Mouse (Mus musculus): Measurements from ENCODE around the gene Nptx1.
A peak's percentile ranks its signal among the peaks of the same experiment; 100 is the strongest.

Gene Nptx1

GRCm38 (mm10) chr11:119523392-119523791, 24.2 kb downstream of the Nptx1 start:
- DNase-seq (ENCODE audit: low read depth, low spot score): no peak

GRCm38 (mm10) chr11:119522779-119523178, 24.8 kb downstream of the Nptx1 start:
- no peak for DNase-seq (ENCODE audit: low read depth, low spot score)

GRCm38 (mm10) chr11:119521920-119522710, 25.4 kb downstream of the Nptx1 start:
- DNase-seq (ENCODE audit: low read depth, low spot score): no peak

GRCm38 (mm10) chr11:119520713-119521063, 26.9 kb downstream of the Nptx1 start:
- DNase-seq (ENCODE audit: low read depth, low spot score): no peak

- DNase-seq (ENCODE audit: low read depth, low spot score): no peak
Observed at GRCm38 (mm10) chr11:119520005-119520712, 27.4 kb downstream of the Nptx1 start.

- no peak for DNase-seq (ENCODE audit: low read depth, low spot score)
Observed at GRCm38 (mm10) chr11:119519387-119519786, 28.2 kb downstream of the Nptx1 start.

GRCm38 (mm10) chr11:119516677-119517361, 30.7 kb downstream of the Nptx1 start:
- DNase-seq (ENCODE audit: low read depth, low spot score): no peak

GRCm38 (mm10) chr11:119515823-119516676, 31.5 kb downstream of the Nptx1 start:
- DNase-seq (ENCODE audit: low read depth, low spot score): no peak

GRCm38 (mm10) chr11:119514967-119515636, 32.5 kb downstream of the Nptx1 start:
- DNase-seq (ENCODE audit: low read depth, low spot score): peak; percentile 54

- DNase-seq (ENCODE audit: low read depth, low spot score): no peak
Observed at GRCm38 (mm10) chr11:119514108-119514860, 33.3 kb downstream of the Nptx1 start.

GRCm38 (mm10) chr11:119513038-119513659, 34.4 kb downstream of the Nptx1 start:
- DNase-seq (ENCODE audit: low read depth, low spot score): peak; percentile 60

- no peak for DNase-seq (ENCODE audit: low read depth, low spot score)
Observed at GRCm38 (mm10) chr11:119509165-119509776, 38.3 kb downstream of the Nptx1 start.

- no peak for DNase-seq (ENCODE audit: low read depth, low spot score)
Observed at GRCm38 (mm10) chr11:119507772-119508171, 39.8 kb downstream of the Nptx1 start.

- DNase-seq (ENCODE audit: low read depth, low spot score): no peak
Observed at GRCm38 (mm10) chr11:119506386-119506785, 41.2 kb downstream of the Nptx1 start.

- DNase-seq (ENCODE audit: low read depth, low spot score): peak; percentile 75
Observed at GRCm38 (mm10) chr11:119503675-119504074, 43.9 kb downstream of the Nptx1 start.

- DNase-seq (ENCODE audit: low read depth, low spot score): no peak
Observed at GRCm38 (mm10) chr11:119500011-119500410, 47.5 kb downstream of the Nptx1 start.

GRCm38 (mm10) chr11:119499297-119499696, 48.3 kb downstream of the Nptx1 start:
- no peak for DNase-seq (ENCODE audit: low read depth, low spot score)

- no peak for DNase-seq (ENCODE audit: low read depth, low spot score)
Observed at GRCm38 (mm10) chr11:119497451-119497850, 50.1 kb downstream of the Nptx1 start.

GRCm38 (mm10) chr11:119496147-119496546, 51.4 kb downstream of the Nptx1 start:
- DNase-seq (ENCODE audit: low read depth, low spot score): no peak

Data from forelimb bud, embryonic 11.5 days (tissue).